Mouse (Mus musculus) megakaryocyte, adult 5-6 weeks (primary cell): ENCODE results near the gene St14. TPM values are rescaled to one million over a fixed set of nuclear protein-coding genes. Genes with fewer than 3 reads are reported as not detected.
"Not testable (repeated sequence)": the region's sequence is repeated elsewhere in the genome, so short reads cannot be mapped to it uniquely, and the experiment has no call there.

Experiments used
- ATAC-seq: 2 replicates; pipeline ENCODE4 v1.8.0; 2016; ENCODE audit warnings: mild to moderate bottlenecking, inconsistent platforms; ENCODE audit not compliant: poor library complexity, severe bottlenecking
- total RNA-seq, 2 experiments: library from RNA; stranded (forward) in 1 of 2; stranded (reverse) in 1 of 2; fragments of 153-499, 151-499 nt in 1 of 2; fragments of 221-1000, 200-1000 nt in 1 of 2; gene quantifications; 2 replicates each; pipeline versions ENCODE4 v1.2.3 to v1.2.4; 2015 to 2017

Gene St14
- total RNA-seq, 2 experiments from 2014 or later = 1.4 to 5.6 TPM

- ATAC-seq = no peak
Observed at GRCm38 (mm10) chr9:31088116-31088515, 43.5 kb downstream of the St14 start.

- ATAC-seq = no peak
Observed at GRCm38 (mm10) chr9:31087466-31087865, 44.2 kb downstream of the St14 start.

- ATAC-seq = no peak
Observed at GRCm38 (mm10) chr9:31086754-31087145, 44.9 kb downstream of the St14 start.

- ATAC-seq = peak; percentile 68
Observed at GRCm38 (mm10) chr9:31086085-31086753, 45.4 kb downstream of the St14 start.

GRCm38 (mm10) chr9:31085556-31085955 is 46.1 kb downstream of the St14 start:
- ATAC-seq = no peak

GRCm38 (mm10) chr9:31082771-31083170 is 48.9 kb downstream of the St14 start:
- no peak for ATAC-seq

- ATAC-seq = peak; percentile 83
Observed at GRCm38 (mm10) chr9:31082054-31082666, 49.5 kb downstream of the St14 start.

GRCm38 (mm10) chr9:31080726-31081125 is 50.9 kb downstream of the St14 start:
- no peak for ATAC-seq

- ATAC-seq = no peak
Observed at GRCm38 (mm10) chr9:31074836-31075235, 56.8 kb downstream of the St14 start.

GRCm38 (mm10) chr9:31073797-31074196 is 57.9 kb downstream of the St14 start:
- no peak for ATAC-seq

- ATAC-seq = no peak
Observed at GRCm38 (mm10) chr9:31072256-31072655, 59.4 kb downstream of the St14 start.

- ATAC-seq = no peak
Observed at GRCm38 (mm10) chr9:31070706-31071105, 60.9 kb downstream of the St14 start.

GRCm38 (mm10) chr9:31058723-31059122 is 72.9 kb downstream of the St14 start:
- no peak for ATAC-seq

- not testable (repeated sequence) for ATAC-seq
Observed at GRCm38 (mm10) chr9:31051509-31051908, 80.1 kb downstream of the St14 start.

- peak; percentile 99 for ATAC-seq
Observed at GRCm38 (mm10) chr9:31050208-31050607, 81.4 kb downstream of the St14 start.

Other genes with a start within 250 kb of the St14 start
- 0.07 TPM in 1 of 2 replicates, not detected in the other for gene Adamts15, start 209.4 kb downstream of the St14 start, total RNA-seq (2015)
- gene Adamts15, start 209.4 kb downstream of the St14 start, total RNA-seq (2017) = 0.04 TPM in 2 replicates
- not detected in 2 replicates for gene Adamts8, start 189.3 kb downstream of the St14 start, total RNA-seq (2015)
- not detected in 2 replicates for gene Adamts8, start 189.3 kb downstream of the St14 start, total RNA-seq (2017)
- gene Zbtb44, start 101.2 kb downstream of the St14 start, total RNA-seq (2015) = 38.3 and 45.9 TPM in 2 replicates
- 25.0 TPM in 2 replicates for gene Zbtb44, start 101.2 kb downstream of the St14 start, total RNA-seq (2017)
- 68.9 and 88.0 TPM in 2 replicates for gene Aplp2, start 80.0 kb upstream of the St14 start, total RNA-seq (2015)
- gene Aplp2, start 80.0 kb upstream of the St14 start, total RNA-seq (2017) = 101 and 113 TPM in 2 replicates
- gene Prdm10, start 148.7 kb upstream of the St14 start, total RNA-seq (2015) = 10.4 and 13.3 TPM in 2 replicates
- gene Prdm10, start 148.7 kb upstream of the St14 start, total RNA-seq (2017) = 8.3 and 9.4 TPM in 2 replicates